In the genomic region with DNA sequence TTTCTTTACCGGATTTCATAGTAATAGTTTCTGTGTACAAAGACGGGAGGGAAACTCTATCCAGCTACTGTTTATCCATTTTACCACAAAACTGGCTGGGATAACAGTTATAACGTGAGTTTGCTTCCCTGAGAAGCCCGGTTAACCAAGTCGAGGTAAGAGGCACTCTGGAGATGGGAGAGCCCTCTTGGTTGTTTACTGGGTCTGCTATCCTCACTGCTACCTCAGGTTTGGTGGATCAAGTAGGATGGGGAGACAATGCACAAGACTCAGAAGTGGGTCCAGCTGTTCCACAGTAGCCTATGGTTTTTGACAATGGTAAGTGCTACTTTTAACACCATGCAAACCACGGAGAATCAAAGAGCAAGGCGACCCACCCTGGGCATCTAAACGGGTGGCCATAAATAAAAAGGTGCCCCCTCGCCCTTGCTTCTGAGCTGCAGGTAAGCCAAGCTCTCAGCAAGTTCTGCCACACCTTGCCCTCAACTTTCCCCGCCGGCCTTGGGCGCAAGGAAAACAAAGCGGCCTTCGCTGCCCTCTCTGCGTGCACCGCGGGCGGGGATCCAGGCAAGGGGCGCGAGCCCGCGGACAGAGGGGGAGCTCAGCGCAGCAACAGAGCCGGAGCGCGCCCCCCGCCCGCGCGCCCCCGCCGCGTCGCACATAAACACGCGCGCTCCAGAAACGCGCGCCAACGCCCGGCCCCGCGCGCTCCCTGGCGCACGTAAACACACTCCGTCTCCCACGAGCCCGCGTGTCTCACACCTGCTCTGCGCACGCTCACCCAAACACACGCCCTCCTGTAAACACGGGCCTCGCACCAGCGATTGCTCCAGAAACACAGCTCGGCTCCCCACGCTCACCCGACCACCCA, we compare ENCODE assay signal across 8 mouse cellular contexts. TPM values are rescaled to one million over a fixed set of nuclear protein-coding genes. Genes with fewer than 3 reads are reported as not detected.
DNase-seq lines count a peak whose midpoint lies in the region; ATAC-seq and TF ChIP-seq lines count a peak whose summit lies in the region.

No protein-coding gene starts in this region.

- TF ChIP-seq CTCF in brain, embryonic 14.5 days (IDR thresholded peaks at IDR 0.05; ENCODE audit: borderline replicate concordance, extremely low read depth, insufficient read depth, insufficient read length): no peak
- no peak for TF ChIP-seq CTCF in layer of hippocampus, adult 2 months (conservative IDR thresholded peaks at IDR 0.05)

- H3K27me3 ChIP-seq in heart, embryonic 10.5 days (ENCODE audit: insufficient read depth, poor library complexity, severe bottlenecking): peaks cover 47% of the 10 kb centered on the region
- no peaks in the 10 kb centered on the region for H3K27me3 ChIP-seq in forebrain, embryonic 13.5 days
- peaks cover 13% of the 10 kb centered on the region; the same call in 1 of the 2 replicates for H3K27me3 ChIP-seq in stomach, embryonic 14.5 days (ENCODE audit: control insufficient read depth, insufficient read depth, low read length)

- peak overlapping the region; percentile 95 for H3K27ac ChIP-seq in heart, embryonic 10.5 days
- H3K27ac ChIP-seq in forebrain, embryonic 13.5 days: peak overlapping the region; percentile 96
- peak overlapping the region; percentile 96 for H3K27ac ChIP-seq in layer of hippocampus, adult 2 months
- peak overlapping the region; percentile 69 for H3K27ac ChIP-seq in stomach, embryonic 14.5 days (ENCODE audit: low read length)

- no peaks in the 10 kb centered on the region for H3K36me3 ChIP-seq in heart, embryonic 10.5 days
- peaks cover 2% of the 10 kb centered on the region; the same call in 1 of the 2 replicates for H3K36me3 ChIP-seq in forebrain, embryonic 13.5 days (ENCODE audit: poor library complexity, severe bottlenecking)
- H3K36me3 ChIP-seq in stomach, embryonic 14.5 days (ENCODE audit: control insufficient read depth, insufficient read depth, low read length): no peaks in the 10 kb centered on the region

- peak overlapping the region; percentile 91 for H3K4me3 ChIP-seq in heart, embryonic 10.5 days
- peak overlapping the region; percentile 87 for H3K4me3 ChIP-seq in forebrain, embryonic 13.5 days
- H3K4me3 ChIP-seq in layer of hippocampus, adult 2 months: peak overlapping the region; percentile 91
- H3K4me3 ChIP-seq in stomach, embryonic 14.5 days (ENCODE audit: low read depth, low read length): peak overlapping the region; percentile 59

- H3K4me2 ChIP-seq in forebrain, embryonic 13.5 days: peak overlapping the region; percentile 81
- peak overlapping the region; percentile 98 for H3K4me2 ChIP-seq in stomach, embryonic 14.5 days (replicated peaks; ENCODE audit: low read depth, low read length)

- H3K9me3 ChIP-seq in heart, embryonic 10.5 days: no peaks in the 10 kb centered on the region
- no peaks in the 10 kb centered on the region for H3K9me3 ChIP-seq in forebrain, embryonic 13.5 days (replicated peaks)
- H3K9me3 ChIP-seq in stomach, embryonic 14.5 days (ENCODE audit: control insufficient read depth, low read depth, low read length): no peaks in the 10 kb centered on the region

- no peak for DNase-seq in heart, embryonic 10.5 days (ENCODE audit: low spot score)
- no peak for DNase-seq in heart, adult 8-10 months (ENCODE audit: low spot score)
- peak; percentile 90 for DNase-seq in brain, embryonic 14.5 days (ENCODE audit: low read depth)
- peak; percentile 57 to 63 for DNase-seq in layer of hippocampus, adult 2 months (ENCODE audit: low spot score in 2 of 2)
- peak; percentile 13 for DNase-seq in lung, postnatal 10 days

- TF ChIP-seq POLR2A in brain, embryonic 14.5 days (IDR thresholded peaks at IDR 0.05; ENCODE audit: borderline replicate concordance, extremely low read depth, insufficient read depth, insufficient read length, poor library complexity, severe bottlenecking): no peak

- peak; percentile 20 for ATAC-seq in forebrain, embryonic 13.5 days
- no peak for ATAC-seq in stomach, embryonic 14.5 days (ENCODE audit: insufficient number of reproducible peaks, insufficient read depth, low FRiP score, low read depth)
- no peak for ATAC-seq in activated CD4-positive, CD25-positive, alpha-beta regulatory T cell, adult 4 months

- peak overlapping the region; percentile 97 for H3K9ac ChIP-seq in forebrain, embryonic 13.5 days
- peak overlapping the region; percentile 42 for H3K9ac ChIP-seq in stomach, embryonic 14.5 days (replicated peaks; ENCODE audit: low read depth, low read length)

- H3K4me1 ChIP-seq in heart, embryonic 10.5 days: peaks cover 44% of the 10 kb centered on the region
- H3K4me1 ChIP-seq in forebrain, embryonic 13.5 days: peaks cover 61% of the 10 kb centered on the region
- H3K4me1 ChIP-seq in stomach, embryonic 14.5 days (ENCODE audit: control insufficient read depth, insufficient read depth, low read length): 0 out of 2 replicates have a peak, but pooled peaks cover 5% of the 10 kb centered on the region

- WGBS in heart, embryonic 10.5 days: 4% methylated on average over 60 of the region's 60 CpGs
- WGBS in forebrain, embryonic 13.5 days: 2% methylated on average over 36 of the region's 60 CpGs
- WGBS in stomach, embryonic 14.5 days: 2% methylated on average over 60 of the region's 60 CpGs

RNA-seq across cellular contexts. Expression of a gene that starts 18.0 kb away (rescaled TPM):
- not detected in 2 replicates for polyA plus RNA-seq in heart, embryonic 10.5 days (2016; fragmentation: Nextera tagmentation; extraction: Ambion mirVana)
- total RNA-seq in heart, adult 8-10 months (2022): under 1 TPM in 2 of 4 experiments, not detected in 2; 0.37 to 0.44 TPM
- polyA plus RNA-seq in brain, embryonic 14.5 days (2012; rRNA removed): not detected in 2 replicates
- polyA plus RNA-seq in forebrain, embryonic 13.5 days (2015; fragmentation: Nextera tagmentation; extraction: Ambion mirVana): 0.33 TPM in 1 of 2 replicates, not detected in the other
- total RNA-seq in layer of hippocampus, adult 2 months (2021): not detected
- polyA plus RNA-seq in stomach, embryonic 14.5 days (2014; fragmentation: Nextera tagmentation; extraction: Ambion mirVana): 0.35 TPM in 1 of 2 replicates, not detected in the other
- polyA plus RNA-seq in activated CD4-positive, CD25-positive, alpha-beta regulatory T cell, adult 4 months (2017; shearing (Covaris generic)): not detected

RNA-seq across cellular contexts. Expression of a gene that starts 49.6 kb away (rescaled TPM):
- polyA plus RNA-seq in heart, embryonic 10.5 days (2016; fragmentation: Nextera tagmentation; extraction: Ambion mirVana): 105 and 113 TPM in 2 replicates
- total RNA-seq in heart, adult 8-10 months (2022): 10 to 100 TPM; 51.7 to 66.2 (median 62.3) TPM
- polyA plus RNA-seq in brain, embryonic 14.5 days (2012; rRNA removed): 55.8 and 55.9 TPM in 2 replicates
- polyA plus RNA-seq in forebrain, embryonic 13.5 days (2015; fragmentation: Nextera tagmentation; extraction: Ambion mirVana): 77.3 and 80.1 TPM in 2 replicates
- total RNA-seq in layer of hippocampus, adult 2 months (2021): 10 to 100 TPM; 27.3 to 31.3 TPM
- polyA plus RNA-seq in stomach, embryonic 14.5 days (2014; fragmentation: Nextera tagmentation; extraction: Ambion mirVana): 97.5 and 121 TPM in 2 replicates
- 10 to 100 TPM; 47.9 to 50.8 TPM for polyA plus RNA-seq in activated CD4-positive, CD25-positive, alpha-beta regulatory T cell, adult 4 months (2017; shearing (Covaris generic))

Comparison
In these comparisons a context has a peak if more than half of its experiments do, and no peak if none do; other contexts are left out.
1. DNase-seq: peak in brain, embryonic 14.5 days (single experiment), layer of hippocampus, adult 2 months (2 of 2) and lung, postnatal 10 days (single experiment); none in heart, embryonic 10.5 days (single experiment) and heart, adult 8-10 months (single experiment).
2. Peak in every context shown above with its lines, with median percentiles within 50 percentile points of each other: H3K27ac ChIP-seq and H3K4me3 ChIP-seq.